Mouse (Mus musculus): ENCODE measurements around the gene Abcb9. TPM values are rescaled to one million over a fixed set of nuclear protein-coding genes. Genes with fewer than 3 reads are reported as not detected.
"Not testable (repeated sequence)": the region's sequence is repeated elsewhere in the genome, so short reads cannot be mapped to it uniquely, and the experiment has no call there.

Abcb9 gene
- total RNA-seq, 4 experiments from 2014 or later, result 11.4 to 21.3 (median 15.4) TPM

DNA sequence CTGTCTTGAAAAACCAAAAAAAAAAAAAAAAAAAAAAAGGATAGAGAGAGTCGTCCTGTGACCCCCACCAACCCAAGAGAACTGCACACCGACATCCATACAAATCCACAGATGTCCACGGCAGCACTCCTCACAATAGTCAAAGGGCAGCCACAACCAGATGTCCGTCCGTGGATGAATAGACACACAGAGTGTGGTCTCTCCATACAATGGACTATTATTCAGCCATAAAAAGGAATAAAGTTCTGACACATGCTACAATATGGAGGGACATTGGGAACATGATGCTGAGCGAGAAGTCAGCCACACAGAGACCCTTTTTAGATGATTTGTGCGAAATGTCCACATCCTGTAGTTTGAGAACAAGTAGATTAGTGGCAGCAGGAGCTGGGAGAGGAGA is 36.8 kb downstream of the Abcb9 start:
- no peak for DNase-seq

DNA sequence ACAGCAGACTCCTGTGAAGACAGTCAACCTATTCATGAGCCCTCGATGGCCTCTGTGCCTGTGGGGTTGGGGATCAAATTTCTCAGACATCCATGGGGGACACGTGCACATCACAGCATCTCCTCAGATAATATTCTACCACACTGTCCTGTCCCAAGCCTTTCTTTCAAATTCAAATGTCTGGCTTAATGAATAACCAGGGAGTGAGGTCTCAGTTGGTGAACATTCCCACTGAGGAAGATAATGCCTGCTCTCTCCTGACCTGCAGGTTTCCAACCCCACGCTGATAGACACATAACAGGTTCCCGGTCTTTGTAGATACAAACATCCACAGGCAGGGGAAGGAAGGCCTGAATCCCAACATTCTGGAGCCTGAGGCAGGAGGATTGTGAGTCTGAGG is 38.6 kb downstream of the Abcb9 start:
- no peak for DNase-seq

- no peak for DNase-seq
These were observed 39.4 kb downstream of the Abcb9 start for GRCm38 (mm10) chr5:124056219-124056618.

DNA sequence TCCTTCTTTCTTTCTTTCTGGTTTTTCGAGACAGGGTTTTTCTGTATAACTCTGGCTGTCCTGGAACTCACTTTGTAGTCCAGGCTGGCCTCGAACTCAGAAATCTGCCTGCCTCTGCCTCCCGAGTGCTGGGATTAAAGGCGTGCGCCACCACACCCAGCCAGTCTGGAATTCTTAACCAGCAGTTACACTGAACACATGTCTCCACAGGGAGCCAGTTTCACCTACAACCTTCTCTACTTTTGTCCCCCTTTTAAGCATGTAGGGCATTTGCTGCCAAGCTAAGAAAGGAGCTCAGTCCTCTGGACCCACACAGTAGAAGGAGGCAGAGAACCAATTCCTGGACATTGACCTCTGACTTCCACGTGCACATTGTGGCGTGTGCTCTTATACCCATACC is 43.0 kb downstream of the Abcb9 start:
- not testable (repeated sequence) for DNase-seq

DNA sequence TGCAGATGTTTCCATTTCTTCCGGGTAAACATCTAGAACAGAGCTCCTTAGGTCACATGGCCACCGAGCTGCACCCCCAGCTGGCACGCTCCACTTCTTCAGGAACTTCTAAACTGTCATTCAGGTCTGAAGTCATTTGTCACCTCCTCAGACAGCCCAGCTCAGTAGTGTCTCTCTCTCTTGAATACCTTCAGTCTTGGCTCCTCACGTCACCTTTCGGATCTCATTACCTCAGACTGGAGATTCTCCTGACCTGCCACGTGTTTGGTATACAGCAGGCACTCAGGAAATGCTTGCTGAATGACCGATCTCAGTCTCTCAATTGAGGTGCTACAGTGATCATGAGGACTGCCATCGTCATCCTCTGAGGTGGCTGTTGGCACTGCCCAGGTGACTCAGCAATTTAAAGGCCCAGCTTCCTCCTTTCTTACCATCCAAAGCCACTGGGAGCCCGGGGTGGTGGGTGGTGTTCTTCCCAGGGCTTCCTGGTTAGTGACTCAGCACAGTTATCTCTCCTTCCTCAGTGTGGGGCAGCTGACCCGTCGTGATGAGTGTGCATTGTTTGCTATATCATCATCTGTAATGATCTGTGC is 43.6 kb downstream of the Abcb9 start:
- DNase-seq, result no peak

GRCm38 (mm10) chr5:124050095-124051050 is 45.2 kb downstream of the Abcb9 start:
- DNase-seq, result no peak

DNA sequence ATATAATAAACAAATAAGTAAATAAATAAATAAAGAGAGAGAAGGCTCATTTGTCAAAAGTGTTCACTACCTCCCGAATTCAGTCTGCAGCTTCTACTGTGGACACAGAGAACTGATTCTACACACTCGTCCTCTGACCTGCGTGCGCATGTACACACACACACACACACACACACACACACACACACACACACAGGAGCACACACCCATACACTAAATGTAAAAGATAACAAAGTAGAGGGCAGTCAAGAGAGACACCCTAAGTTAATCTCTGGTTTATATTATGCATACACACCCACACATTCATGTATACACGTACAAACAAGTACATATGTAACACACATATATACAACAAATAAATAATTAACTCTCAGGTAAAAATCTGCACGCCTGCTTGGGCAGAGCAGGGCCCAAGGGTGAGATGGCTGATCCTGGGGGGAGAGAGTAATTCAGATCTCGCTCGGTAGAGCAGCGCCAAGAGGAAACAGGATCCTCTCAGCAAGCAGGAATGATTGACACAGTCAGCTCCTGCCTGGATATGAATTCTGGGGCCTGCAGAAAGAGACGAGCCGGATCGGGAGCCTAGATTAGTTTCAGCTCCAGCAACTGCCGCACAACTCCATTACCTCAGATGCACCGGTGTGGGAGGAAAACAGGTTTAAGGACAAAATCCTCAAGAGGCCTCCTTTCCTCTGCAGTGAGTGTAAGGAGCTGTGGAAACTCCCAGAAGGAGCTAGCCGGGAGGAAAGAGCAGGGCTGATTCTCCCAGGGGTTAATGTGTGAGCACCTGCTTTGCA is 46.2 kb downstream of the Abcb9 start:
- DNase-seq, result no peak

DNA sequence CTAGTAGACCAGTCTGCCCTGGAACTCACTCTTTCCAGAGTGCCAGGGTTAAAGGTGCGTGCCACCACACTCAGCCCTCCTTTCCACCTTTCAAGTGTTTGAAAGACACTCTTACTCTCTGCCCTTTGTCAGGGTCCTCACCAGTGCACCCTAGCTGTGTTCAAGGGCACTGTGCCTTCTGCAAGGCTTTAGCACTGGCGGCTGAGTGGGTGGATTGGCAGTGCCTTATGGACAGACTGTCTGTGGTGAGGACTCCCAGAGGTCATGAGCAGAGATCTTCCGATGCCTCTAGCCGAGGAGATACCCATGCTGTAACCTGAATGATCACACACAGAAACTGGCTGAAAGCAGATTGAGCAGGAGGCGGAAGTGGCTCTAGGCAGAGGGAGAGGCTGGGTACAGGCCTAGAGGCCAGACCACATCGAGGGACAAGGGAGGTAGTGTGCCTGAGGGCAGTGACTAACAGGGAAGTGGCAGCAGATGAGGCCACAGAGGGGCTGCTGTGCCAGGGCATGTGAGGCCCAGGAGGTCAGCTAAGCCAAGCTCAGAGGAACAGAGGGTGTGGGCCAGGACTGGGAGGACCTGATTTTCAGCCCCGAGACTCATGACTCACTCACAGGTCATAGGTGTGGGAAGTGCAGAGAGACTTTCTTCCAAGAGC is 48.7 kb downstream of the Abcb9 start:
- DNase-seq, result peak; percentile 48

GRCm38 (mm10) chr5:124045453-124046010 is 50.1 kb downstream of the Abcb9 start:
- no peak for DNase-seq

DNA sequence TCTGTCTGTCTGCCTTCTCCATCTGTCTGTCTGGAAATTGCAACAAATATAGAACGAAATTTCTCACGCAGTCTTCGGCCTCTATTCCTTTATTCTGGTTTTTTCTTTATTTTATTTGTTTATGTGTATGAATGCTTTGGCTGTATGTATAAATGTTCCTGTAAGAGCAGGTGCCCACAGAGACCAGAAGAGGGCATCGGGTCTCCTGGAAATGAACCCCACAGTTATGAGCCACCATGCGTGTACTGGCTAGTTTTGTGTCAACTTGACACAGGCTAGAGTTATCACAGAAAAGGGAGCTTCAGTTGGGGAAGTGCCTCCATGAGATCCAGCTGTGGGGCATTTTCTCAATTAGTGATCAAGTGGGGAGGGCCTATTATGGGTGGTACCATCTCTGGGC is 51.6 kb downstream of the Abcb9 start:
- no peak for DNase-seq

GRCm38 (mm10) chr5:124043212-124043978 is 52.2 kb downstream of the Abcb9 start:
- peak; percentile 77 for DNase-seq

DNA sequence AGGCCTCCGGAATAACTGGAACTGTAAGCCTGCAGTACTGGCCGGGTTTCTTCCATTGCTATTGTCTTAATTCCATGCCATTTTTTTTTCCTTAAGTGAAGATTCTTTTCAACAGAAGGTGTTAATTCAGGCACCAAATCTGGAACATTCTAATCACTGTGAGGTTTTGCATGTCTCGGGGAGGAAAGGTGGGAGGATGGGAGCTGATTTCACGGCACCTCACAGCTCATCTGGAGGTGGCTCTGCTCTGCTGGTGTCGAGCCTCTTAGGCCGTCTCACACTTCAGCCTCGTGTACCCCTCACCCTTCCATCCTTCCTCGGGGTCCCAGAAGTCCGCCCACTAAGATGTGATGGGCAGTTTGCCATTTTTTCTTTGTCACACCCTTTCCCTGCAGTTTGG is 54.5 kb downstream of the Abcb9 start:
- DNase-seq, result no peak

DNA sequence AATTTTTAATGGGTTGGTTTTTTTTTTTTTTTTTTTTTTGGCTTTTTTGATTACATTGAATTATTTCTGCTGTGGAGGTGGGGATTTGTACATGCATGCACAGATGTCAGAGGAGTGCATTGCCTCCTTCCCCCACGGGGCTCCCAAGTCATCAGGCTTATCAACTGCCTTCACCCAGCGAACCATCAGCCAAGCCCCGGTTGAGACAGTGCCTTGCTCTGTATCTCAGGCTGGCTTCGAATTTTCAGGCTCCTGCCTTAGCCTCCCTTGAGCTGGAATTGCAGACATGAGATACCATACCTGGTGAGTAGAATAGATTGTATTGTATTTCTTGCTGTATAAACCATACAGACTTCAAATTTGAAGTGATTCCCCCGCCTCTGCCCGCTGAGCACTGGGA is 56.0 kb downstream of the Abcb9 start:
- no peak for DNase-seq

- DNase-seq, result no peak
These were observed 58.8 kb downstream of the Abcb9 start for GRCm38 (mm10) chr5:124036836-124037235.

- DNase-seq, result no peak
These were observed 59.3 kb downstream of the Abcb9 start for GRCm38 (mm10) chr5:124036341-124036740.

- DNase-seq, result no peak
These were observed 59.8 kb downstream of the Abcb9 start for GRCm38 (mm10) chr5:124035806-124036205.

DNA sequence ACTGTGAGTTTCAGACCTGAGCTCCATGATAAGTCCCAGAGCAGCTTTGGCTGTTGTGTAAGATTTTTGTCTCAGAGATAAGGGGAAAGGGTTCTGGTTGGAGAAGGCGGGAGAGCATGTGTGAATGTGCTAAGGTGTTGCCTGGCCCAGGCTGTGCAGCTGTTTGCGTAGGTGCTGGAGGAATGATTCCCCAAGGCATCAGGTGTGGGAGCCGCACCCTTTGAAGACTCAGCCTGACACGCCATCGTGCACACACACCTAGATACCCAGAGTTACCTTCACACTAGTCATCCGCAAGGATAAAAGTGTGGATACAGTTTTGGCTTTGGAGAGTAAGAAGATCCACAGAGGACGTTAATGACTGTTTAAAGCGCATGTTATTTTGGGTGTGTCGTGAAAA is 60.2 kb downstream of the Abcb9 start:
- no peak for DNase-seq

DNA sequence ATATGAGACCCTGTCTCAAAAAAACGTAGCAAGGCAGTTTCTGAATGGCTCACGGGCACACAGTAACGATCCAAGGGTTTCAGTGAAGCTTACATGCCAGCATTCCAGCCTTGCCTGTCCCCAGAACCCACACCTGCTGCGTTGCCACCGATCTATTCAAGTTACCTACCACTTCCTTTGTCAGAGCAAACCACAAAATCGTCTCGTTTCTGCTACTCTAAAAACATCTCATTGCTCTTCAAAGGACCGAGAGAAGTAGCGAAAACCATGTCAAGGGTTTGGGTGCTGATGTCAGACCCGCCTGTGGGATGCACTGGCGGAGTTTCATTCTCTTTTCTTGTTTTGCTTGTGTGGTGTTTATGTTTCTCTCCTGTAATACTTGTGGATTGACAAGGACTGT is 61.1 kb downstream of the Abcb9 start:
- DNase-seq, result no peak

GRCm38 (mm10) chr5:124032001-124032508 is 63.5 kb downstream of the Abcb9 start, which contains the start of gene Vps37b:
Gene Vps37b, minus strand, starts transcription at chr5:124032270.
- DNase-seq, result peak; percentile 85

- no peak for DNase-seq
These were observed 64.3 kb downstream of the Abcb9 start for GRCm38 (mm10) chr5:124031068-124031955.
